Mouse (Mus musculus): Measurements from ENCODE around the gene Ccdc97. TPM values are rescaled to one million over a fixed set of nuclear protein-coding genes. Genes with fewer than 3 reads are reported as not detected.
"Not testable (repeated sequence)": the region's sequence is repeated elsewhere in the genome, so short reads cannot be mapped to it uniquely, and the experiment has no call there.

Gene Ccdc97
- polyA plus RNA-seq, 1 experiment from 2014 or later = 29.0 TPM

DNA sequence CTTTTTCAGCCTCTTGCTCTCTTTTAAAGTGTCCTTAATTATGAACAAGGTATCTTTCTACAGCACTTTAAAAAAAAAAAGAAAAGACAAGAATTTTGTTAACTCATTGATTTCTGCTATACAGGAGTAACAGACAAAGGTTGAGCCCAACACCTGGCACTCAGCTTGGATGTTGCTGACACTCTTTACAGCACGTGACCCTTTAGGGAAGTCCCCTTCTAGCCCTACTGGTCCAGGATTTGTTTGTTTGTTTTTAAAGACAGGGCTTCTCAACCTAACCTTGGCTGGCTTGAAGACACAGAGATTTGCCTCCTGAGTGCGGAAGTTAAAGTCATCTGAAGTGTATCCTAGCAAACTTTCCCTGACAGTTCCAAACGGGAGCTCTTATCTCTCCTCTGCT lies 28.0 kb upstream of the Ccdc97 start:
- H3K4me3 ChIP-seq (replicated peaks) = no peak overlapping the region
- H3K27me3 ChIP-seq = no peaks in the 10 kb centered on the region
- H3K4me2 ChIP-seq = no peak overlapping the region
- no peak overlapping the region for H3K9ac ChIP-seq
- WGBS = 93% methylated on average over 3 of the region's 3 CpGs
- H3K4me1 ChIP-seq = peaks cover 5% of the 10 kb centered on the region
- H3K27ac ChIP-seq = no peak overlapping the region
- H3K36me3 ChIP-seq (replicated peaks) = peaks cover 99% of the 10 kb centered on the region
- no peak for ATAC-seq (ENCODE audit: low FRiP score)
- no peaks in the 10 kb centered on the region for H3K9me3 ChIP-seq

DNA sequence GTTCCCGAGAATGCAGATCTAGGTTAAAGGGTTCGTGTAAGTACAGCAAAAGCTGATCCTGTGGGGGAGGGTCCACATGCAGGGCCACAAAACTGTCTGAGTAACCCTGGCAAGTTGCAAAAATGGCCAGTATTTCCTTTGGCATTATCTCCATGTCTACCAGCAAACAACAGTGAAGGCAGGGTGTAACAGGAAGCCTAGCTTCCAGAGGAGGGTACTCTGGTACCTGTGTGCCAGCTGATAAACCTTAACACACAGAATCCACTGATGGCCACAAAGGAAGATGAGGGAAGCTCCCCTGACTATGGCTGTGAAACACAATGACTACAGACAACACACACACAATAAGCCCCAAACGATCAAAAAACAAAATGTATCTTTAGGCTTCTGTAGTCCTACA lies 19.4 kb upstream of the Ccdc97 start:
- H3K27ac ChIP-seq = no peak overlapping the region
- H3K9me3 ChIP-seq = no peaks in the 10 kb centered on the region
- no peaks in the 10 kb centered on the region for H3K4me1 ChIP-seq
- no peak overlapping the region for H3K4me2 ChIP-seq
- H3K4me3 ChIP-seq (replicated peaks) = no peak overlapping the region
- H3K27me3 ChIP-seq = no peaks in the 10 kb centered on the region
- WGBS = 94% methylated on average over 3 of the region's 3 CpGs
- peaks cover 96% of the 10 kb centered on the region for H3K36me3 ChIP-seq (replicated peaks)
- H3K9ac ChIP-seq = no peak overlapping the region
- no peak for ATAC-seq (ENCODE audit: low FRiP score)

DNA sequence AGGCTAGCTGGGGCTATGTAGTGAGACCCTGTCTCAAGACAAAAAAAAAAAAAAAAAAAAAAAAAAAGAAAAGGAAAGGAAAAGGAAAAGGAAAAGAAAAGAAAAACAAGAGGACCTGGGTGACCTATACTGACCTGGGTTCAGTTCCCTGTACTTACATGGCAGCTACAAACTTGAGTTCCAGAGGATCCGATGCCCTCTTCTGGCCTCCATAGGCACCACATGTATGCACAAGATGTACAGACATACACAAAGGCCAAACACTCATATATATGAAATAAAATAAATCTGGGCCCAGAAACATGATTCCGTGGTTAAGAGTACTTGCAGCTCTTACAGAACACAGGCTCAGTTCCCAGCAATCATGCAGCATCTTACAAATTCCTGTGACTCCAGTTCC lies 18.0 kb upstream of the Ccdc97 start:
- H3K9me3 ChIP-seq = no peaks in the 10 kb centered on the region
- no peaks in the 10 kb centered on the region for H3K27me3 ChIP-seq
- H3K4me1 ChIP-seq = no peaks in the 10 kb centered on the region
- no peak overlapping the region for H3K4me3 ChIP-seq (replicated peaks)
- 93% methylated on average over 2 of the region's 2 CpGs for WGBS
- H3K9ac ChIP-seq = no peak overlapping the region
- peaks cover 96% of the 10 kb centered on the region for H3K36me3 ChIP-seq (replicated peaks)
- no peak for ATAC-seq (ENCODE audit: low FRiP score)
- H3K27ac ChIP-seq = no peak overlapping the region
- no peak overlapping the region for H3K4me2 ChIP-seq

DNA sequence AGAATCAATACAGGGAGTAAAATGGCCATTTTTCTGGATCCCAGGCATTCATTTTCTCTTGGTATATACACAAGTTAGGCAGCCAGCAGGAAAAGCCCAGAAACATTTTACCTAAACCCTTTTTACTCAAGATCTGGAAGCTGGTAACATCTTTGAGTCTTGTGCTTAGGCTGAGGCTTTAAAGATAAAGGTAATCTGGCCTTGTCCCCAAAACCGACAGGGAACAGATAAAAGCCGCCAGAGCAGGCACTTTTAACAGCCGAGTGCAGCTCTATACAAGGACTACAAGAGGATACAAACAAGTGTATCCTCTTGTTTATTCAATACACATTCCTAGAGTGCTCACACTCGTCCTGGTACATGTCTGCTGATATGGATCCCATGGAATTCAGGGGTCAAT lies 16.1 kb upstream of the Ccdc97 start:
- H3K36me3 ChIP-seq (replicated peaks) = peaks cover 94% of the 10 kb centered on the region
- no peaks in the 10 kb centered on the region for H3K9me3 ChIP-seq
- H3K4me2 ChIP-seq = no peak overlapping the region
- 82% methylated on average over 4 of the region's 4 CpGs for WGBS
- no peaks in the 10 kb centered on the region for H3K4me1 ChIP-seq
- H3K4me3 ChIP-seq (replicated peaks) = no peak overlapping the region
- H3K9ac ChIP-seq = no peak overlapping the region
- H3K27me3 ChIP-seq = no peaks in the 10 kb centered on the region
- no peak overlapping the region for H3K27ac ChIP-seq
- no peak for ATAC-seq (ENCODE audit: low FRiP score)

DNA sequence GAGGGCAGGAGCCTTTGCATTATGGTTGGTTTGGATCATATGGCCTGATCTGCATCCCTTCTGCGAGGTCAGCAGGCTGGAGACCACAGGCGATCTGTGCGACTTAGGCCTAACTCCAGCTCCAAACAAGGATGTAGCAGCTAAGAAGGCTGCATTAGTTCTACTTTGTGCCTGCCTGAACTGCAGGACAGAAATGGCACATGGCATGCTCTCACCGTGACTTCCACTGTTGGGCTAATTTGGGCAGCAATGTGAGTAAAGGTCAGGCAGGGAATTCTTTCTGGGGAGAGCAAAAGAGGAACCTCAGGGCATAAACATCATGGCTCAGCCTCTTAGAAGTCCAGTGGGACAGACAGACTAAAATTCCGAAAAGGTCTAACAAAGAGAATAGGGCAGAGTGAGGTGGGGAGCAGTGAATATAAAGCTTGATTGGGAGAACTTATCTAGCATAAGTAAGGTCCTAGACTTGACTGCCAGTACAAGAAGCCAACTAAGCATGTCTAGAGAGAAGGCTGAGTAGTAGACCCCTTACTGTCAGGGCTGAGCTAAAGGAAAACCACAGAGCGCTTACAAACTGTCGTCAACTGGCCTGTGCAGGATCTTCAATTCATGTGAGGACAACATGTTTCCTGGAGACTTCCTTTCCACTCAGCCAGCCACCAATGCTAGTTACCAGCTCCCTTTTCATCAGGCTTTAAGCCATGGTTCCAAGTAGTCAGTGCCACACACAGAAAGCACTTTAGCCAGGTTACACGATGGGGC lies 12.6 kb upstream of the Ccdc97 start:
- ATAC-seq (ENCODE audit: low FRiP score) = no peak
- Histone ChIP-seq H3K9me3 (no peaks in the 10 kb centered on the region), H3K27me3 (no peaks in the 10 kb centered on the region), H3K36me3 (replicated peaks) (peaks cover 93% of the 10 kb centered on the region), H3K4me2 (no peak overlapping the region), H3K9ac (no peak overlapping the region), H3K27ac (no peak overlapping the region), H3K4me1 (no peaks in the 10 kb centered on the region; the same call in 1 of the 2 replicates), H3K4me3 (replicated peaks) (no peak overlapping the region)
- 93% methylated on average over 8 of the region's 8 CpGs for WGBS

DNA sequence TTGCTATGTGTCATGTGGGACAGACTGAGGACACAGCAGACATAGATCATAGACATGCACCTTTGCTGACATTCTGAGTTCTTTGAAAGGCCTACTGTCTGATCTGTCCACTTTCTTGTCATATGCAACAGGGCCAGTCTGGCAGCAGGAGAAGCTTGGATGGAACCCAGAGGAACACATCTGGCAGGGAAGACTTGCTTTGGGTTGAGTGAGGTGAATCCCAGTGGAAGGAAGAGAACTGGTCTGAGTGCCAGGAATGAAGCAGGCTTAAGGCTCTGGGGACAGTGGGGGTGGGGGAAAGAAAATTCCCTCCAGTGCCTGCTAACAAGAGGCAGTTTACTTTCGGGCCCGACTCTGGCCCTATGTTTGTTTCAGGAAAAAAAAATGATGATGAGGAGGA lies 11.0 kb upstream of the Ccdc97 start:
- Histone ChIP-seq H3K4me1 (no peaks in the 10 kb centered on the region; the same call in 1 of the 2 replicates), H3K36me3 (replicated peaks) (peaks cover 95% of the 10 kb centered on the region), H3K9me3 (no peaks in the 10 kb centered on the region), H3K4me3 (replicated peaks) (no peak overlapping the region), H3K4me2 (no peak overlapping the region), H3K27ac (no peak overlapping the region), H3K9ac (no peak overlapping the region), H3K27me3 (no peaks in the 10 kb centered on the region)
- ATAC-seq (ENCODE audit: low FRiP score) = no peak
- WGBS = 89% methylated on average over 2 of the region's 2 CpGs

DNA sequence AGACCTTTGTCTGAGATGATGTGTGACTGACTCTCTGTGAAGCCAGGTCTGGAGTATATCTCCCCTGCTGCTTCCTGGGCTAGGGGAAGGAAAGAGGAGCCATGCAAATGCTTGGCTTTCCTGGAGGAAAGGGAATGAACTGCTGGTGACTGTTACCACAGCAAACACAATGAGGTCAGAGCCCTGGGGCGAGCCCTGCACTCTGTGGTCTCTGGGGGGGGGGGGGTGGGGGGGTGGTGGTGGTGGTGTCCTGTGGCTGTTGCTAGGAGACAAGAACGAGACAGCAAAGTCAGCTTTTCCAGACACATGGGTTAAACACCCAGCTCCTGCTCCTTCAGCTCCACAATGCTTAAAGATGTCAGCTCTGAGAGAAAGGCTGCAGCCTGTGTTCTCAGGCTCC lies 10.5 kb upstream of the Ccdc97 start:
- Histone ChIP-seq H3K4me2 (no peak overlapping the region), H3K4me3 (replicated peaks) (no peak overlapping the region), H3K4me1 (no peaks in the 10 kb centered on the region; the same call in 1 of the 2 replicates), H3K9me3 (no peaks in the 10 kb centered on the region), H3K36me3 (replicated peaks) (peaks cover 95% of the 10 kb centered on the region), H3K27me3 (no peaks in the 10 kb centered on the region), H3K9ac (no peak overlapping the region), H3K27ac (no peak overlapping the region)
- ATAC-seq (ENCODE audit: low FRiP score) = no peak
- 37% methylated on average over 2 of the region's 2 CpGs for WGBS

DNA sequence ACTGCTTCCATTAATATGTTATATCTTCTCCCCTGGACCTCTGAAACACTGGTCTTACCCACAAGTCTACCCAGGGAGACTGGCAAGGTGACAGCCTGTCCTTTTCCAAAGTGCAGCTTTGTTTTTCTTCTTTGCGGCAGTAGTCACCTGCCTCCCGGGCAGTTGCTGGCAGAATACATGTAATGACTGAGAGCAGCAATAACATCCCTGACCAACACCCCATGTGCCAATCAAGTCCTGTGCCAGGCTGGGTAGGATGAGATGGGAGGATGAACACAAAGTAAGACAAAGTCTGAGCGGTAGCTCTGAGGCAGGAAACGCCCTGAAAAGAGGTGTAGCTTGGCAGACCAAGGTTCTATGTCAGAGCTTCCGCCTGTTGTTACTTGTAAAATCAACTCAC lies 8.9 kb upstream of the Ccdc97 start:
- H3K4me2 ChIP-seq = no peak overlapping the region
- 96% methylated on average over 5 of the region's 5 CpGs for WGBS
- H3K4me1 ChIP-seq = no peaks in the 10 kb centered on the region; the same call in 1 of the 2 replicates
- H3K4me3 ChIP-seq (replicated peaks) = no peak overlapping the region
- no peak overlapping the region for H3K9ac ChIP-seq
- no peaks in the 10 kb centered on the region for H3K27me3 ChIP-seq
- ATAC-seq (ENCODE audit: low FRiP score) = no peak
- no peaks in the 10 kb centered on the region for H3K9me3 ChIP-seq
- no peak overlapping the region for H3K27ac ChIP-seq
- peaks cover 96% of the 10 kb centered on the region for H3K36me3 ChIP-seq (replicated peaks)

DNA sequence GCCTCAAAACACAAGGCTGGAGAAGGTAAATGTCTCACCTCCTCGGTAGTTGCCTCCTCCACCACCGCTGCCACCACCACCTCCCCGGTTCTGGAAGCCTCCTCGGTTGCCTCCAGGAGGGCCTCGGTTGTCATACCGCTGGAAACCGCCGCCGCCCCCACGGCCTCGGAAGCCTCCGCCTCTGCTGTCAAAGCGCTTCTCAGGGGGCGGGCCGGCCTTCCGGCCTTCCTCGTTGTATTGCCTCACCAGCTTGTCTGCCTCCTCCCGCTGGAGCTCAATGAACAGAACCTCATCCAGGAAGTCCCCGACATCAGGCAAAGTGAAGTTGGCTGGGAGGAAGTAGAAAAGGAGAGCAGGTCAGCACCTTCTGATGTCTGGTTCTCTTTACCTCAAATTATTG lies 7.0 kb upstream of the Ccdc97 start:
- Histone ChIP-seq H3K27me3 (no peaks in the 10 kb centered on the region), H3K36me3 (replicated peaks) (peaks cover 92% of the 10 kb centered on the region), H3K9me3 (no peaks in the 10 kb centered on the region), H3K4me1 (no peaks in the 10 kb centered on the region; the same call in 1 of the 2 replicates), H3K27ac (no peak overlapping the region), H3K4me2 (no peak overlapping the region), H3K9ac (no peak overlapping the region), H3K4me3 (replicated peaks) (no peak overlapping the region)
- 84% methylated on average over 19 of the region's 19 CpGs for WGBS
- no peak for ATAC-seq (ENCODE audit: low FRiP score)

DNA sequence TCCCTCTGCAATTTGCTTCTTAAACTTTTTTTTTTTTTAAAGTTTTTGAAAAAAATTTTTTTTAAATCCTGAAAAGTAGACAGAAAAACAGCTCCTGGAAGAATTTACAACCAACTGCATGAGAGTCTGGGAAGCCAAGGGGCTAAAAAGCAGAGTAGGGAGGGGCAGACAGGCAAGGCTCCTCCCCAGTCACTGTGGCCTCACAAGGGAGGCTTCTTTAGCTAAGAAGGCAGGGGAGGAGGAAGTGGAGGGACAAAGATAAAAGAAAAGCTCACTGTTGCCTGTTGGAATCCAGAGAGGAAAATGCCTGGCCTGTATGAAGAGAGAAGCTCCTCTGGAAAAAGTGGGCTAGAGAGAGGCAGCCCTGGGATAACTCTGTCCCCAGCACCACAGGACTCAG lies 2.9 kb upstream of the Ccdc97 start:
- H3K4me3 ChIP-seq (replicated peaks); H3K9me3 ChIP-seq; H3K9ac ChIP-seq; H3K27me3 ChIP-seq; H3K4me2 ChIP-seq; ATAC-seq (ENCODE audit: low FRiP score); H3K27ac ChIP-seq: not testable (repeated sequence)
- peaks cover 64% of the 10 kb centered on the region for H3K36me3 ChIP-seq (replicated peaks)
- peaks cover 20% of the 10 kb centered on the region for H3K4me1 ChIP-seq

DNA sequence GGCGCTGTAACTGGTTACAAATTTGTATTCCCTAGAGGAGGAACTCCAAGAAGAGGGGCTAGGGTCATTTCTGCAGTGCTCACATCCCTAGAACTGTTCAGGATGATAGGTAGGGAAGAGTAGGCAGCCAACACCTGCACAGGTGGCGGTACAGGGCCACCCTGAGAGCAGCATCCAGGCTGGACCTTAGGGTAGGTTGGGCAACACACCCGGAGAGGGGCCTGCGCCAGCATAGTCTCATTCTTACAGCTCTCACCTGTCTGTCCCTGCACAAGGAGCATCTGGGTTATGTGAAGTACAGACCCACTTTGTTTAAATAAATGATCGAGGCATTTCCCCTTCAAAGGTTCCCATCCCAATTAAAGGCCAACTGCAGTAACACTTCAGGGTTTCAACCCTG lies 1.9 kb upstream of the Ccdc97 start:
- ATAC-seq (ENCODE audit: low FRiP score) = no peak

DNA sequence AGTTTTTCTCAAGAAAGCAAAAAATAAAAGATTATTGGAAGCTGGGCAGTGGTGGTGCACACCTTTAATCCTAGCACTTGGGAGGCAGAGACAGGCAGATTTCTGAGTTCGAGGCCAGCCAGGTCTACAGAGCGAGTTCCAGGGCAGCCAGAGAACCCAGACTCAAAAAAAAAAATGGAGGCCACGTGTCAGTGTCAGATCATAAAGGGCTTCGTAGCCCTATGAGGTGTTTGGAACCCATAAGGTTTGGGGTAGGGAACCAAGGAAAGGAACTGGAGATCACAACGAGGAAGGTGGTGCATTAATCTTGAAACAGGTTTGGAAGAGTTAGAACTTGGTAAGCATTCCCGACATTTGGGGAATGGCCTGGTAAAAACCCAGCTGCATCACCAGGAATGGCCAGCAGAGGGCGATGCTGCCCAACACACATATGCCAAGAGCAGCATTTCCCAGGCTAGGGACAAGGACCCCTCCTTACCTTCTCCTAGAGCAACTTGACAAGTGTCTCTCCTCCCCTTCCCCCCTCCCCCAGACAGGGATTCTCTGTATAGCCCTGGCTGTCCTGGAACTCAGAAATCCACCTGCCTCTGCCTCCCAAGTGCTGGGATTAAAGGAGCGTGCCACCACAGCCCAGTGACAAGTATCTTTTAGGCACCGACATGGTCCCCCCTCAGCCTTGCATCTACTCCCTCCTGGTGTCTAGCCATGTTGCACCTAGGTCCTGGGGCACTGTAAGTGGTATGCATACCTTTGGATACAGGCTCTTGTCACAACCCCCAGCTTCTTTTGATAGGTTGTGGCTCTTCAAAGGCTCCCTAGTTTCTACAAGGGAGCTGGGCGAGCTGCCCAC lies 1.1 kb upstream of the Ccdc97 start:
- Histone ChIP-seq H3K9ac (0 out of 2 replicates have a peak overlapping the region, but pooled peaks have one; percentile 25), H3K36me3 (replicated peaks) (peaks cover 59% of the 10 kb centered on the region)
- peak; percentile 45 for ATAC-seq (ENCODE audit: low FRiP score)

More for the DNA sequence above, 1.9 kb upstream of the Ccdc97 start:
- Histone ChIP-seq H3K4me1 (peaks cover 20% of the 10 kb centered on the region), H3K9ac (no peak overlapping the region), H3K9me3 (no peaks in the 10 kb centered on the region), H3K27me3 (no peaks in the 10 kb centered on the region), H3K27ac (no peak overlapping the region), H3K4me3 (replicated peaks) (no peak overlapping the region), H3K36me3 (replicated peaks) (peaks cover 59% of the 10 kb centered on the region), H3K4me2 (no peak overlapping the region)
- 94% methylated on average over 5 of the region's 5 CpGs for WGBS

More for the DNA sequence above, 1.1 kb upstream of the Ccdc97 start:
- H3K27me3 ChIP-seq = no peaks in the 10 kb centered on the region
- H3K4me1 ChIP-seq = peaks cover 20% of the 10 kb centered on the region
- H3K9me3 ChIP-seq = no peaks in the 10 kb centered on the region
- 62% methylated on average over 10 of the region's 10 CpGs for WGBS
- H3K4me3 ChIP-seq (replicated peaks) = no peak overlapping the region
- no peak overlapping the region for H3K4me2 ChIP-seq
- no peak overlapping the region for H3K27ac ChIP-seq
